Mouse (Mus musculus): ENCODE measurements around the gene Sox21. TPM values are rescaled to one million over a fixed set of nuclear protein-coding genes. Genes with fewer than 3 reads are reported as not detected.

Sox21 gene
- total RNA-seq, 4 experiments from 2014 or later, result 7.5 to 10.4 (median 9.3) TPM

DNA sequence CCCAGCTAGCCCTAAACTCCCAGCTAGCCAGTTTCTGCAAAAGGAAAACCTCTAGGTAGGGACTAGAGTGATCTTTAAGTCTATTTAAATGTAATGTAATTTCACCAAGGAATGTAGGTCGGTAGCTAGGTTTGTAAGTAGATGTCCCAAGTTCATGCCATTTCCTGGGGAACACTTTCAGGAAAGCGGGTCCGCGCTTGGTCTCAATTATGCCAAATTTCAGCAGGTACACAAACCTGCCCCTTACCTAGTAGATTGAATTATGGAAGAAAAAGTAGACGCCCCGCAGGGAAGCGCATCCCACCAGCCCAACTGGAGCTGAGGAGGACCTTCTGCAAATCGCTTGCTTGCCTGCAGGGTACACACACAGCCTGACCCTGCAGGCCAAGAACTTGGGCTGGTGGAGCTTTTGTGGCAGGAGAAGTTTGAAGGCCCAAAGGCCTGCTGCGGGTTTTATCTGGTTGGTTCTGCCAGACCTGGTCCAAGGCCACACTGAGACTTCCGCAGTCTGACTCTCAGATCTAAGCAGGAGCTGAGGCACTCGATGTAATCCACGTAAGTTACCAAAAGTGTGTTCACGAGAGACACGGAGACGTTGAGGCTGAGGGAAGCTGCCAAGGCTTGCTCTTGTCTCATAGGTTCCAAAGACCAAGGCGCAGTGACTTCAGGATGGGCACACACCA lies 11.6 kb downstream of the Sox21 start:
- no peak for DNase-seq (ENCODE audit: low spot score in 2 of 2)

- DNase-seq (ENCODE audit: low spot score in 2 of 2), result no peak
Observed at GRCm38 (mm10) chr14:118220885-118221284, 15.9 kb downstream of the Sox21 start.

DNA sequence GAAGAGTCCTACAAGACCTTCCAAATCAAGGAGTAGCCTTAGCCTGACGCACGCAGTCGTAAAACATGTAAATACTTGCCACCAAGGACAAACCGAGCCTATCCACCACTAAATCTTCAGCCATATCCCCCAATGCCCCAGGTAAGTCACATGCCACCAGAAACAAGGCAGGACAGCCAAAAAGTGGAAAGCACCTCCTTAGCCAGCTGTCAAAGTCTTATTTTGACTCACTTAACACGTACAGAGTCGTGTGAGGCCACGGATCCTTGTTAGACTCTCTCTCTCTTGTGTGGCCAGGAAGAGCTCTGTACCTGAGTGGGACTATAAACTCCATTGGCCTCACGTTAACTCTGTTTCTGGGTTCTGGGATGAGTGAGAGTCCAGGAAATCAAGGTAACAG lies 20.0 kb downstream of the Sox21 start:
- DNase-seq (ENCODE audit: low spot score in 2 of 2), result no peak

- no peak for DNase-seq (ENCODE audit: low spot score in 2 of 2)
Observed at GRCm38 (mm10) chr14:118212188-118212804, 24.5 kb downstream of the Sox21 start.

GRCm38 (mm10) chr14:118209642-118210041 lies 27.2 kb downstream of the Sox21 start:
- DNase-seq (ENCODE audit: low spot score in 2 of 2), result peak in 1 of 2 experiments; percentile 33

- DNase-seq (ENCODE audit: low spot score in 2 of 2), result no peak
Observed at GRCm38 (mm10) chr14:118207347-118207746, 29.5 kb downstream of the Sox21 start.

- no peak for DNase-seq (ENCODE audit: low spot score in 2 of 2)
Observed at GRCm38 (mm10) chr14:118203031-118203430, 33.8 kb downstream of the Sox21 start.

GRCm38 (mm10) chr14:118202006-118202405 lies 34.8 kb downstream of the Sox21 start:
- DNase-seq (ENCODE audit: low spot score in 2 of 2), result no peak

- DNase-seq (ENCODE audit: low spot score in 2 of 2), result no peak
Observed at GRCm38 (mm10) chr14:118200731-118201130, 36.1 kb downstream of the Sox21 start.

GRCm38 (mm10) chr14:118197063-118197462 lies 39.8 kb downstream of the Sox21 start:
- DNase-seq (ENCODE audit: low spot score in 2 of 2), result no peak

GRCm38 (mm10) chr14:118194219-118194914 lies 42.5 kb downstream of the Sox21 start:
- no peak for DNase-seq (ENCODE audit: low spot score in 2 of 2)

- DNase-seq (ENCODE audit: low spot score in 2 of 2), result no peak
Observed at GRCm38 (mm10) chr14:118193663-118194062, 43.2 kb downstream of the Sox21 start.

DNA sequence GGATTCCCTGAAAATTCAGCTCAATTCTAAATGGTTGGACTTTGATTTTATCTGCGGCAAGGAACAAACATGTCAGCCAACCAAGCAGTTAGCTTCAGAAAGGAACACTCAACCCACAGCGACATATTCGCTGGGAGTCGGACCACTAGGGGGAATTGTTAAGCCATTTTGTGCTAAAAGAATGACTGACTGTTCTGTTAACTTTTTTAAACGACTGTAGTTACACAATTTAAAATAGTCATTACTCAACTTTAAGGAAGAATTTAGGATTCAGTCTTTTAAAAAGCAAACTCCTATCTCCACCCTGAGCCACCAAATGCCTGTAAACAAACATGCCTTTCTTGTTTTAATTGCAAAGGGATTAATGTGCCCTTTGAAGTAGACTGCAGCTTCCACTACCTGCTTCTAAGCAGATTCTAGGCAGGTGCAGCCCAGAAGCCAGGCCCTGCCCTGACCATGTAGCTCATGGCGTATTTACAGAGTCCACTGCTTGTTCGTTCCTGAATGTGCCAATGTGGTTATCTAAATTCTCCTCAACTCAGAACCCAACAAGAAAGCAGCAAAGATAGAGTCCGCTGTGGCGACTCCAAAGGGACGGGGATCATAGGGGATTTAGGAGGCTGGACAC lies 43.7 kb downstream of the Sox21 start:
- DNase-seq (ENCODE audit: low spot score in 2 of 2), result no peak

DNA sequence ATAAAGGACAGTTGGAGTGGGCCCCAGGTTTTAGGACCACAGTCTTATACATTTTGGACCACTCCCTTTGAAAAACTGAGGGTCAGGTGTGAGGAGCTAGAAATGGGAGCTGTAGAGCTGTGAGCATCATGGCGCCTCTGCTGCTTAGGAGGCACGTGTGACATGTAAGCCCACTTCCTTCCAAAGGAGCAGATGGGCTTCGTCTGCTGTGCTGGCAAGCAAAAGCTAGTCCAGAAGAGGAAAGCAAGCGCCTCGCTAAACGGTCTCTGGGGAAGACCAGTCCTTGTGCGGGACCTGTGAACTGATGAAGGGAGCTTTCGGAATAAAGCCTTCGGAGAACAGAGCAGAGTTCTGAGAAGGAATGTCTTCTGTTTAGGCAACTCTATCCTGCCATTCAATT lies 45.4 kb downstream of the Sox21 start:
- no peak for DNase-seq (ENCODE audit: low spot score in 2 of 2)

Small RNA genes within 50 kb of the gene (microRNA-seq; reads per million reads assigned to microRNA genes)
- 0 reads per million in 2 experiments for gene Mir6241

Other genes starting within 250 kb of the Sox21 start
- gene Dct, start 184.8 kb downstream of the Sox21 start, total RNA-seq (2022), result 1 to 10 TPM in 1 of 4 experiments, under 1 TPM in 3; 0.18 to 2.0 (median 0.73) TPM
- 10 to 100 TPM; 10.0 to 12.9 (median 11.3) TPM for gene Tgds, start 104.3 kb downstream of the Sox21 start, total RNA-seq (2022)
- gene Gpr180, start 99.9 kb downstream of the Sox21 start, total RNA-seq (2022), result 10 to 100 TPM; 22.0 to 25.2 (median 23.0) TPM
- not detected for gene Gm9376, start 29.9 kb upstream of the Sox21 start, total RNA-seq (2022)